Mouse (Mus musculus) stomach, postnatal 0 days (tissue): ENCODE results near the gene Prrt3. TPM values are rescaled to one million over a fixed set of nuclear protein-coding genes. Genes with fewer than 3 reads are reported as not detected.
A peak's percentile ranks its signal among the peaks of the same experiment; 100 is the strongest.

Source experiments
- ATAC-seq: fragments of 200-750 bp; cut with Nextera tagmentation; 2 replicates; pipeline ENCODE4 v1.8.0; 2017; ENCODE audit not compliant: low FRiP score, low TSS enrichment
- DNase-seq: peaks from one replicate; pipeline ENCODE4 v3.0.0-alpha.2; 2016; ENCODE audit warnings: low spot score
- H3K27ac ChIP-seq: fragments of 300-500 bp; sonication (generic); replicated peaks from 2 replicates; pipeline ENCODE4 v1.5.1; 2014; ENCODE audit warnings: mild to moderate bottlenecking, control low read depth
- H3K27me3 ChIP-seq: fragments of 300-500 bp; sonication (generic); 2 replicates; pipeline ENCODE4 v1.6.1; 2014; ENCODE audit warnings: low read length; ENCODE audit not compliant: control insufficient read depth, insufficient read depth
- H3K36me3 ChIP-seq: fragments of 300-500 bp; sonication (generic); 2 replicates; pipeline ENCODE4 v1.6.1; 2014; ENCODE audit warnings: low read length, mixed read lengths; ENCODE audit not compliant: control insufficient read depth, insufficient read depth
- H3K4me1 ChIP-seq: fragments of 300-500 bp; sonication (generic); replicated peaks from 2 replicates; pipeline ENCODE4 v1.6.1; 2014; ENCODE audit warnings: antibody characterized with exemption; ENCODE audit not compliant: control insufficient read depth, insufficient read depth
- H3K4me2 ChIP-seq: fragments of 300-500 bp; sonication (generic); replicated peaks from 2 replicates; pipeline ENCODE4 v1.6.1; 2014; ENCODE audit warnings: low read depth, mild to moderate bottlenecking, control low read depth, moderate library complexity
- H3K4me3 ChIP-seq: fragments of 300-500 bp; sonication (generic); 2 replicates; pipeline ENCODE4 v1.5.1; 2014; ENCODE audit warnings: low read depth, low read length, control low read depth
- H3K9ac ChIP-seq: fragments of 300-500 bp; sonication (generic); 2 replicates; pipeline ENCODE4 v1.6.1; 2014; ENCODE audit warnings: mild to moderate bottlenecking, low read length, control low read depth, mixed read lengths
- H3K9me3 ChIP-seq: fragments of 300-500 bp; sonication (generic); 2 replicates; pipeline ENCODE4 v1.6.1; 2016; ENCODE audit warnings: low read length; ENCODE audit not compliant: control insufficient read depth
- CTCF ChIP-seq: IDR thresholded peaks from 2 replicates; pipeline ENCODE4 v1.5.1; 2016; ENCODE audit warnings: antibody characterized with exemption, low read depth, mild to moderate bottlenecking, moderate library complexity
- EP300 ChIP-seq: optimal IDR thresholded peaks from 2 replicates; pipeline ENCODE3; 2016; ENCODE audit warnings: antibody characterized with exemption
- WGBS: fragments of 180-500 bp; shearing (Covaris S2); extraction: QIAGEN DNeasy Blood & Tissue Kit; methylation state at CpG from one replicate; pipeline ENCODE4 v1.1.7; 2014; 5-methylcytosine and 5-hydroxymethylcytosine counted together
- microRNA-seq: library from miRNA; unstranded; fragments of <30 nt; microRNA quantifications from one replicate; pipeline ENCODE4, GENCODE M21; 2016
- polyA plus RNA-seq: library from polyadenylated mRNA; unstranded; fragments of >200 nt; fragmentation: Nextera tagmentation; extraction: Ambion mirVana; gene quantifications from 2 replicates; pipeline ENCODE4 v1.2.1, GENCODE M21; 2015

Prrt3 gene
- polyA plus RNA-seq, 1 experiment from 2014 or later, result 0.42 TPM

DNA sequence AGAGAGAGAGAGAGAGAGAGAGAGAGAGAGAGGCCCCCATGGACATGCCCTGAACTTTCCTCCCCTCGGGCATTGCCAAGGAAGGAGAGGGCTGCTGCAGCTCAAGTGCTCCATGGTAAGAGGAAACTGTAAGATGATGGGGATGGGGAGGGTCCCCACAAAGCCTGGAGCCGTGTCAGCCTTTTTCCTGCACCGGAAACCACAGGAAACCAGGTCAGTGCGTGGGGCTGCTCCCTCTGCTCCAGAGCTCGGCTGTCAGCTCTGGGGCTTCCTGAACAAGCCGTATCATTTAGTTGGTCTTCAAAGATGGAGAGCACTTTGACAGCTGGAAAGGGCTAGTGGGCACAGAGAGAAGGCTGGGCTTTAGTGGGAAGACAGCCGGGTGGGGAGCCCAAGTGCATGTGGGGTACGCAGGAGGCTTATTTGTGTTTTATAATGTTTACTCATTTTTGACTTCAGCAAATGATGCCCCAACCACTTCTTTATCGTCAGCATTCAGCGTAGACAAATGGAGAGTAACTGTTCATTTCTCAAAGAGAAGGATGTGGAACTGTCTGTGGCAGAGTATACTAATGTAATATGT lies 43.7 kb downstream of the Prrt3 start, which contains the start of gene Il17re:
Gene Il17re, plus strand, starts transcription at position 533 of the 583 bp plus-strand sequence.
- 46% methylated on average over 10 of the region's 10 CpGs for WGBS
- no peak for ATAC-seq
- Histone ChIP-seq H3K27ac (peak within 1 kb of the TSS; percentile 91), H3K36me3 (no peaks in the 10 kb centered on the region), H3K27me3 (no peaks in the 10 kb centered on the region), H3K4me2 (peak within 1 kb of the TSS; percentile 57), H3K4me1 (no peaks in the 10 kb centered on the region; the same call in 1 of the 2 replicates), H3K4me3 (peak within 1 kb of the TSS; percentile 34), H3K9ac (peak within 1 kb of the TSS; percentile 65), H3K9me3 (no peaks in the 10 kb centered on the region)
- TF ChIP-seq CTCF (no peak), EP300 (no peak)
- DNase-seq, result no peak

- DNase-seq (no peak), ATAC-seq (no peak)
- no peak overlapping the region for H3K4me3 ChIP-seq
- H3K27me3 ChIP-seq, result no peaks in the 10 kb centered on the region
- no peak overlapping the region for H3K9ac ChIP-seq
- H3K9me3 ChIP-seq, result no peaks in the 10 kb centered on the region
- H3K4me2 ChIP-seq, result no peak overlapping the region
- no peak overlapping the region for H3K27ac ChIP-seq
- H3K36me3 ChIP-seq, result no peaks in the 10 kb centered on the region
- TF ChIP-seq EP300, result no peak
- TF ChIP-seq CTCF, result no peak
- 62% methylated on average over 5 of the region's 5 CpGs for WGBS
- peaks cover 6% of the 10 kb centered on the region; the same call in 1 of the 2 replicates for H3K4me1 ChIP-seq
These were observed 46.7 kb downstream of the Prrt3 start for GRCm38 (mm10) chr6:113455007-113455406.

GRCm38 (mm10) chr6:113451839-113452238 lies 49.9 kb downstream of the Prrt3 start:
- Histone ChIP-seq H3K4me2 (no peak overlapping the region), H3K36me3 (no peaks in the 10 kb centered on the region), H3K9ac (no peak overlapping the region), H3K4me1 (peaks cover 6% of the 10 kb centered on the region; the same call in 1 of the 2 replicates), H3K27me3 (no peaks in the 10 kb centered on the region), H3K9me3 (no peaks in the 10 kb centered on the region), H3K27ac (peak overlapping the region; percentile 35; the same call in 1 of the 2 replicates), H3K4me3 (no peak overlapping the region)
- 42% methylated on average over 2 of the region's 2 CpGs for WGBS
- DNase-seq (no peak), ATAC-seq (no peak; the same call in 1 of the 2 replicates)
- TF ChIP-seq EP300 (no peak), CTCF (no peak)

DNA sequence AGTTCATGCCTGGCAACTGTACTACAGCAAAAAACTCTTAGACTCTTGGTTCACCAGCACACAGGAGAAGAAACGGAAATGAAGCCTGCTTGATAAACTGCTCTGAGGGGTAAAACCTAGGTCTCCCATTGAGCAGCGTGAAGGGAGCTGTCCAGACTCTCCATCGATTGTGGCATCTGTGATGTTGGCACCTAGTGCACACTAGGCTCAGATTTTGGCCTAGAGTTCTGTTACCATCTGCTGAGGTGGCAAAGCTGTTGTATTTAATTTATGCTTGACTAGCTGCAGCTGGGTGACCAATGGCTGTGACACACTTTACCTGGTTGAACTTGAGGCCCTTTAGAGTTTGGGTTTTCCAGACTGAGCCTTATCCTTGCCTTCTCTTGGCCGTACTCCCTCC lies 54.1 kb downstream of the Prrt3 start:
- 96% methylated on average over 4 of the region's 4 CpGs for WGBS

GRCm38 (mm10) chr6:113444207-113444965 lies 57.3 kb downstream of the Prrt3 start:
- no peaks in the 10 kb centered on the region for H3K36me3 ChIP-seq
- DNase-seq, result peak; percentile 22
- peak; percentile 50 for ATAC-seq
- 61% methylated on average over 6 of the region's 8 CpGs for whole genome bisulfite sequencing
- H3K27me3 ChIP-seq, result no peaks in the 10 kb centered on the region
- no peak overlapping the region for H3K4me3 ChIP-seq
- H3K9me3 ChIP-seq, result no peaks in the 10 kb centered on the region
- no peak overlapping the region for H3K4me2 ChIP-seq
- TF ChIP-seq CTCF (no peak), EP300 (no peak)
- H3K4me1 ChIP-seq, result 0 out of 2 replicates have a peak, but pooled peaks cover 3% of the 10 kb centered on the region
- H3K27ac ChIP-seq, result 0 out of 2 replicates have a peak overlapping the region, but pooled peaks have one; percentile 20
- H3K9ac ChIP-seq, result no peak overlapping the region

More for the DNA sequence above, 54.1 kb downstream of the Prrt3 start:
- Histone ChIP-seq H3K36me3 (no peaks in the 10 kb centered on the region), H3K9ac (no peak overlapping the region), H3K4me1 (peaks cover 8% of the 10 kb centered on the region; the same call in 1 of the 2 replicates), H3K4me3 (no peak overlapping the region), H3K9me3 (no peaks in the 10 kb centered on the region), H3K4me2 (no peak overlapping the region), H3K27me3 (no peaks in the 10 kb centered on the region), H3K27ac (no peak overlapping the region)
- no peak for TF ChIP-seq EP300
- ATAC-seq (no peak), DNase-seq (no peak)

Small RNA genes lying within 50 kb of the gene (microRNA-seq; reads per million reads assigned to microRNA genes)
- not detected for gene Gm23365

Other genes starting within 250 kb of the Prrt3 start
- 0.11 TPM in 1 of 2 replicates, not detected in the other for gene Cpne9, start 219.6 kb downstream of the Prrt3 start, polyA plus RNA-seq
- 6.5 and 6.6 TPM in 2 replicates for gene Brpf1, start 194.8 kb downstream of the Prrt3 start, polyA plus RNA-seq
- 6.8 and 7.8 TPM in 2 replicates for gene Ogg1, start 175.0 kb downstream of the Prrt3 start, polyA plus RNA-seq
- gene Camk1, start 157.9 kb downstream of the Prrt3 start, polyA plus RNA-seq, result 52.7 and 52.9 TPM in 2 replicates
- gene Tada3, start 124.0 kb downstream of the Prrt3 start, polyA plus RNA-seq, result 21.3 and 23.8 TPM in 2 replicates
- gene Arpc4, start 123.8 kb downstream of the Prrt3 start, polyA plus RNA-seq, result 314 and 317 TPM in 2 replicates
- 1.2 TPM in 2 replicates for gene Ttll3, start 112.7 kb downstream of the Prrt3 start, polyA plus RNA-seq
- 11.8 and 12.9 TPM in 2 replicates for gene Rpusd3, start 82.6 kb downstream of the Prrt3 start, polyA plus RNA-seq
- gene Cidec, start 66.2 kb downstream of the Prrt3 start, polyA plus RNA-seq, result 31.0 and 31.2 TPM in 2 replicates
- gene Jagn1, start 59.4 kb downstream of the Prrt3 start, polyA plus RNA-seq, result 69.2 and 69.6 TPM in 2 replicates
- 25.5 and 30.6 TPM in 2 replicates for gene Il17re, start 43.4 kb downstream of the Prrt3 start, polyA plus RNA-seq
- 70.1 and 73.6 TPM in 2 replicates for gene Il17rc, start 30.5 kb downstream of the Prrt3 start, polyA plus RNA-seq
- 11.1 and 12.1 TPM in 2 replicates for gene Creld1, start 18.6 kb downstream of the Prrt3 start, polyA plus RNA-seq
- gene Emc3, start 29.7 kb upstream of the Prrt3 start, polyA plus RNA-seq, result 78.4 and 78.5 TPM in 2 replicates
- 1.6 and 1.9 TPM in 2 replicates for gene Fancd2, start 29.8 kb upstream of the Prrt3 start, polyA plus RNA-seq
- not detected in 2 replicates for gene Fancd2os, start 98.8 kb upstream of the Prrt3 start, polyA plus RNA-seq
- gene Brk1, start 102.8 kb upstream of the Prrt3 start, polyA plus RNA-seq, result 199 and 201 TPM in 2 replicates
- gene Vhl, start 122.0 kb upstream of the Prrt3 start, polyA plus RNA-seq, result 23.4 and 24.3 TPM in 2 replicates
- gene Irak2, start 136.5 kb upstream of the Prrt3 start, polyA plus RNA-seq, result 9.6 and 10.2 TPM in 2 replicates
- 0.73 and 0.97 TPM in 2 replicates for gene Tatdn2, start 195.1 kb upstream of the Prrt3 start, polyA plus RNA-seq
- gene Ghrl, start 217.9 kb upstream of the Prrt3 start, polyA plus RNA-seq, result 514 and 560 TPM in 2 replicates
- 165 and 184 TPM in 2 replicates for gene Sec13, start 238.8 kb upstream of the Prrt3 start, polyA plus RNA-seq